Mouse (Mus musculus): ENCODE measurements around the gene Mfsd9. TPM values are rescaled to one million over a fixed set of nuclear protein-coding genes. Genes with fewer than 3 reads are reported as not detected.

Mfsd9 gene
- polyA plus RNA-seq, 1 experiment = 2.9 TPM

DNA sequence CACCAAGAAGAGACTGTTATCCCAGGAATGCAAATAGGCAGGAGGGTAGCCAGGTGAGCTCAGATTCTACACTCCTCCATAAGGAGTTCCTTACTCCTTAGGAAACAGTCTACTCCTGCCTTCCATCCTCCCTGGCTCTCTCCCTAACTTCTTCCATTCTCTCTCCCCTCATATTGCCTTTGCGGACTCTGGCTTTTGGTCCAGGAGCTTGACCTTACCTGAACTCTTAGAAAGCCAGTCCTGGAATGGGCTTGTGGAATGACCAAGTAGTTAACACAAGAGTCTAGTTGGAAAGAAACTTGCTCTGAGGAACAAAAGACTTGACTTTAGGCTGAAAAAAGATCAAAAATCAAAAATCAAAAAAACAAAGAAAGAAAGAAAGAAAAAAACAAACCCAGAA, 61.9 kb downstream of the Mfsd9 start:
- TF ChIP-seq CTCF (IDR thresholded peaks at IDR 0.05; ENCODE audit: extremely low read depth, insufficient read depth, low read length) (no peak), POLR2A (IDR thresholded peaks at IDR 0.05; ENCODE audit: extremely low read depth, insufficient read depth, low read length) (no peak)
- Histone ChIP-seq H3K4me3 (ENCODE audit: insufficient read depth, low read length) (no peak overlapping the region), H3K4me1 (ENCODE audit: control insufficient read depth, insufficient read depth, low read length) (no peaks in the 10 kb centered on the region), H3K27ac (ENCODE audit: insufficient read depth, low read length) (no peak overlapping the region)

DNA sequence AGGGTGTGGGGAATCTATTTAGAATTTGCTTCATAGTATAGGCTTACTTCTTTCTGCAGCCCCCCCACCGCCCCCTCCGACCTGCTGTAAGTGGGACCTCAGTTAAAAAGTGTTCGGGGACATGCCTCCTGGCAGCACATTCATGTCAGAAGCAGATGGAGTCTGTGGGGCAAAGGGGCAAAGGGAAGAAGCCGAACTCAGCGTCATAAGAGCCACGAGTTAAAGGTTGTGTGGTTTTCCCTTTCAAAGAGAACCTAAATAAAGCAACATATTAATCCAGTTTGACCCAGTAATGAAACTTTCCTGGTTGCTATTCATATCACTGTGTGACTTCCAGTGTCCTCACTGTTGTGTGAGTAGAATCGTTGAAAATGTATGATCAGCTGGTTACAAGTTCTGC, 63.1 kb downstream of the Mfsd9 start:
- no peak overlapping the region for H3K4me3 ChIP-seq (ENCODE audit: insufficient read depth, low read length)
- no peak overlapping the region for H3K27ac ChIP-seq (ENCODE audit: insufficient read depth, low read length)
- TF ChIP-seq CTCF (IDR thresholded peaks at IDR 0.05; ENCODE audit: extremely low read depth, insufficient read depth, low read length) = no peak
- no peak for TF ChIP-seq POLR2A (IDR thresholded peaks at IDR 0.05; ENCODE audit: extremely low read depth, insufficient read depth, low read length)
- no peaks in the 10 kb centered on the region for H3K4me1 ChIP-seq (ENCODE audit: control insufficient read depth, insufficient read depth, low read length)

DNA sequence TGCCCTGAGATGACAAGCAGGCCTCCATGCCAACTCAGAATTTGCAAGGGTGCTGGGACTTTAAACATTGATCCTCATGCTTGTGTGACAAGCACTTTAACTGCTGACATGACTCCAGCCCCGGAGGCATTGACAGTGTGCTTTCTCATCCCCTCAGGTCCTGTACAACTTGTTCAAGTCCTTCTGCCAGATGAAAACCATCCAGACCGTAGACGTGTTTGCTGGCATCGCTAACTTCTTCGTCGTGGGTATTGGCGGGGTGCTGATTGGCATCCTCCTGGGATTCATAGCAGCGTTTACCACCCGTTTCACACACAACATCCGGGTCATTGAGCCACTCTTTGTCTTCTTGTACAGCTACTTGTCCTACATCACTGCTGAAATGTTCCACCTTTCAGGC, 64.4 kb downstream of the Mfsd9 start:
- Histone ChIP-seq H3K4me3 (ENCODE audit: insufficient read depth, low read length) (no peak overlapping the region), H3K4me1 (ENCODE audit: control insufficient read depth, insufficient read depth, low read length) (no peaks in the 10 kb centered on the region), H3K27ac (ENCODE audit: insufficient read depth, low read length) (no peak overlapping the region)
- TF ChIP-seq POLR2A (IDR thresholded peaks at IDR 0.05; ENCODE audit: extremely low read depth, insufficient read depth, low read length) (no peak), CTCF (IDR thresholded peaks at IDR 0.05; ENCODE audit: extremely low read depth, insufficient read depth, low read length) (no peak)

Other genes starting within 250 kb of the Mfsd9 start
- 0.33 and 1.0 TPM in 2 replicates for gene Slc9a4, start 210.6 kb downstream of the Mfsd9 start, polyA plus RNA-seq (2012; rRNA removed)
- gene Slc9a2, start 110.1 kb downstream of the Mfsd9 start, polyA plus RNA-seq (2012; rRNA removed) = 2.9 and 4.4 TPM in 2 replicates
- 0.15 and 0.19 TPM in 2 replicates for gene Tmem182, start 14.9 kb upstream of the Mfsd9 start, polyA plus RNA-seq (2012; rRNA removed)

Data from cortical plate, adult 2 months (tissue).